Mouse (Mus musculus) embryonic fibroblast, embryonic 13.5 days (primary cell): ENCODE measurements around the gene Ulk2.

ENCODE experiments used
- CTCF ChIP-seq: IDR thresholded peaks from 2 replicates; pipeline ENCODE4 v1.5.1; 2011; ENCODE audit warnings: mild to moderate bottlenecking, control low read depth, low read length, moderate library complexity, borderline replicate concordance; ENCODE audit not compliant: insufficient read depth
- POLR2A ChIP-seq: IDR thresholded peaks from 2 replicates; pipeline ENCODE4 v1.6.1; 2011; ENCODE audit warnings: low read depth, mild to moderate bottlenecking, control low read depth, low read length, moderate library complexity

DNA sequence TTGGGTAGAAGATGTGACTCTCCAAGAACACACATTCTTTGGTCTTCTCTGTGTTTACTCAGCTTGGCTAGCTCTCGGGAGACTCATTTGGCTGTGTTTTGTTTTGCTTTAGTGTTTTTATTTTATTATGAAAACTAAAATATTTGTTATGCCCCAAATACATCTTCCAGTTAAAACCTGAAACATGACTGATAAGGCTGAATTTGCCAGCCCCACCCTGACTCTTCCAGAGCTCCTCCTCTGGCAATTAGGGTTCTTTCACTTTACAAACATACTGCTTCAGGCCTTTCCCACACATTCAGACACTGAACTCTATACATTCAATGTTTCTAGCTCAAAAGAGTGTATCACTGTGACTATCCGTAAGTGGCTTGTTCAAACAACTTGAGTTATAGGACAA lies 97.7 kb downstream of the Ulk2 start:
- no peak for TF ChIP-seq CTCF
- no peak for TF ChIP-seq POLR2A
